Mouse (Mus musculus): ENCODE results near the gene Zmym2.

Gene Zmym2

GRCm38 (mm10) chr14:56935481-56935880 lies 49.0 kb downstream of the Zmym2 start:
- DNase-seq: no peak

- no peak for DNase-seq
Measured at GRCm38 (mm10) chr14:56939903-56940302, 53.5 kb downstream of the Zmym2 start.

DNA sequence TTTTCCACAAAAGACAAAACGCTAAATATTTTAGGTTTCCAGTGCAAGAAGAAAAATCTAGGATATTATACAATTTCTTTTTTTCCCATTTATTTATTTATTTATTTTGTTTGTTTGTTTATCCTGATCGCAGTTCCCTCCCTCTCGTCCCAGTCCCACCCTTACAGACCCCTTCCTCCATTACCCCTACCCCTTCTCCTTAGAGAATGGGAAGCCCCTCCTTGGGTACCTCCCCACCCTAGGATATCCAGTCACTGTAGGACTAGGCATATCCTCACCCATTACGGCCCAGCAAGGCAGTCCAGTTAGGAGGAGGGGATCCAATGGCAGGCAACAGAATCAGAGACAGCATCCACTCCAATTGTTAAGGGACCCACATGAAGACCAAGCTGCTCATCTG lies 66.5 kb downstream of the Zmym2 start:
- DNase-seq: no peak

DNA sequence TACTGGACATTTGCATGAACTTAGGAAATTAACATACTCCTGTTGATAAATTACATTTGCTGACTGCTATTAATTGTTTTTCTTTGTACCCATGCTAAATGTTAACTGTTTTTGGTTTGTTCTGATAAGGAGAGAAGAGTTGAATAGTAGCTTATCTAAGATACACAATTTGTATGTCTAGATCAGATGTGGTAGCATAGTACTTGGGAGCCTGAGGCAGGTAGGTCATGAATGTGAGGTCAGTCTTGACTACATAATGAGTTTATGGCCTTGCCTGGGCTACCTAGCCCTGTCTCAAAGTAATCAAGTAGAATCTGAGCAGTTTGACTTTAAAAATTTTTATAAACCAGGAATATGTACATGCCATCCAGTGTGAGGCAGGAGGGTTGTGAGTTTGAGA lies 67.9 kb downstream of the Zmym2 start:
- DNase-seq: no peak

DNA sequence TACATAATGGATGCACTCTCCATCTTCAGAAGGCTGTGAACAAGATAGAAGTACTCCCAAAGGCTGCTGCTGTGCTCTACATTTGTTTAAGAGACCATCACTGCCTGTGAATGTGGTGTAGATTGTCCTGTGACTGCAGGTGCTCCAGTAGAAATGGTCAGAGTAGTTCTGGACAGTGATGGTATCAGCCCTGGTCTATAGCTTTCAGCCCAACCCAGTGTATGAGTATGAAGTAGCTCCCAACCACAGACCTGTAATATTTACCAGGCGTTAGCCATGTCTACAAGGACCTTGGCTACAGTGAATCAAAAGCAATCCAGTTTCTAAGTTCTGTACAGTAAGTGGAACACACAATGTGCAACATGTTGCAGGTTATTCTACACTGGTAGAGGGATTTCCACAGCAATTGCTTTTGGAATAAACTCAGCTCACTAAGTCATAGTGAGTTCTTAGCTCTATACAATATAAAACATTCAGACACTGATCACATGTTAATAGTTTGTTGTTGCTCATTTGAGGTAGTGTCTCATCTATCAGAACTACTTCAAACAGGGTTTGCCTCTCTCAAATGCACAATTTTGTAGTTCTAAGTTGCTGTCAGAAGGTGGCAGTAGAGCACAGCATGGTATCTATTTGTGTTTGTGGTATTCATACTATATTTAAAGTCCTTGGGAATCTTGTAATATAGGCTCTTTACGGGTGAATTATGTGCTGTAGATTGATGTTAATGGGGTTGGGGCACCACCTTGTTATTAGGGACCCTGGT lies 77.7 kb downstream of the Zmym2 start:
- no peak for DNase-seq

GRCm38 (mm10) chr14:56969653-56970052 lies 83.2 kb downstream of the Zmym2 start:
- no peak for DNase-seq

DNA sequence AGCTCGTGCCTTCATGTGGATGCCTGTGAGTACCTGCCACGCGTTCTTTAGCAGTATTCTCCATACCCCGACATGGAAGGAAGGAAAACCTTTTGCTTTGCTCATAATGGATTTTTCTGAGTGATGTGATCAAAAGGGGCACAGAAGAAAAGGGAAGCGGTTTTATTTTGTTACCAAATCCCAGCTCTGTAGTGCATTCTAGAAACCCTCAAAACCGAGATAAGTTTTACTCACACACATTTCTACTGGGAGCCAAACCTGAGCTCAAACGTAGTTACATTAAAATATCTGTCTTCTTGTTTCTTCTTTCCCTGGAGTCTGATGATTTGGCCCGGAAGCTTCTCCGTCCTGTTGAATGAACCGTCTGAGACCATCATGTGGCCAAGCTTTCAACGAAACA lies 83.7 kb downstream of the Zmym2 start:
- DNase-seq: no peak

DNA sequence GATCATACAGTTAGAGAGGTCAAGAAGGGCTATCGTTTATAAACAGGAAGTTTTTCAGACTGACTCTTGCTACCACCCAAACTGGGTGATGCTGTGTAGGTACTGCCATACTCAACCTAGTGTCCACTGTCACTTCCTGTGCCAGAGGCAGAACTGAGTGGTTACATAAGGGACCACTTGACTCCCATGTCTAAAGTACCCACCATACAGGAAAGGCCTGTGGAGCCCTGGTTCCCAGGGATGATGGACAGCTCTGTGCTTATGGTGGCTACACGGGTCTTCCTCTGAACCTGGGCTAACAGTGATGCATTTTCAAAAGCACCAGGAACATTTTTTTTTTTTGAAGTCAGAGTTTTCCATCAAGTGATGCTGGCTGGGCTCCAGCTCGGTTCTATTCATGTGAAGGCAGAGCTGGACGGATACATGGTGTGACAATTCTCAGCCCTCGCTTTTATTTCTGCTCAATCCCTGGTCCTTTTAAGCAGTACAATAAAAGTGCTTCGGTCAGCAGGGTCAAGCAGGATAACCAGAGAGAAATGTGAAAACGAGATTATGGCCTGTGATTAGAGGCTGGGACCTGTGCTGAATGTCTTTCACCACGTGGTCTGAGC lies 91.7 kb downstream of the Zmym2 start:
- no peak for DNase-seq

GRCm38 (mm10) chr14:56988621-56989020 lies 102.2 kb downstream of the Zmym2 start:
- no peak for DNase-seq

Data from right cerebral cortex, postnatal 25 days (tissue).